Mouse (Mus musculus): ENCODE data around the gene Nfkb2. TPM values are rescaled to one million over a fixed set of nuclear protein-coding genes. Genes with fewer than 3 reads are reported as not detected.

Nfkb2 gene
- total and polyA plus RNA-seq, 3 experiments: 27.2 to 43.0 TPM; not detected in 1

DNA sequence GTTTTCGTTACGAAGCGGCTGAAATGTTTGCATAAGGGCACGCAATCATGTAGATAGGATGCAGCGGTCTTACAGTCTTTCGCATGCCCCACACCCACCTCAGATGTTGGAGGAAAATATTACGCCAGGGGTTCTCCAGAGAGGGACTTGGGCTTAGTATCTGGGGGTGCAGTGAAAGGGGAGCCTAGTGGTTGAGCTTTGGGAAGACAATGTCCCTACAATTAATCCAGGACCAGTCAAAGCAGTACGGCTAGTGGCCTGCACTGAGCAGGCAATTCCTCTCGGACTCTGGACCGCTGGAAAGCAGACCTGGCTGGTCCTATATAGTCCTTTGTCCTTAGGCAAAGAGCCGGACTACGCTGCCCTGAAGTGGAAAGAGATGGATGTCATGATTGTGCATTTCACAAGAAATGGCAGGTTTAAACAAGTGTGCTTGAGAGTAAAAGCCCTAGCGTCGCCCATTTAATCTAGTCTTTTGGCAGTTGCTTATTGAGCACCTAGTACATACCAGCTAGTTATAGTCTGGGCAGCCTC is 23.5 kb downstream of the Nfkb2 start:
- peak; percentile 20; the same call in 1 of the 2 replicates for TF ChIP-seq NRF1 (IDR thresholded peaks at IDR 0.05; ENCODE audit: insufficient read depth, low read depth, low read length, poor library complexity, severe bottlenecking)
- no peak for TF ChIP-seq MAFK (IDR thresholded peaks at IDR 0.05; ENCODE audit: borderline replicate concordance, low read depth, low read length)
- 0 out of 2 replicates have a peak, but pooled peaks have one; percentile 24 for TF ChIP-seq MAX (IDR thresholded peaks at IDR 0.05; ENCODE audit: low read length)
- no peak for TF ChIP-seq ZKSCAN1 (IDR thresholded peaks at IDR 0.05; ENCODE audit: low read depth, low read length)
- no peak for TF ChIP-seq ZNF384 (IDR thresholded peaks at IDR 0.05; ENCODE audit: low read depth, low read length)
- no peak for TF ChIP-seq GABPA (IDR thresholded peaks at IDR 0.05; ENCODE audit: low read depth, low read length)
- TF ChIP-seq GATA1 (IDR thresholded peaks at IDR 0.05; ENCODE audit: low read depth, low read length): no peak
- H3K4me1 ChIP-seq (ENCODE audit: control insufficient read depth in 1 of 2, insufficient read depth in 2 of 2, low read length in 2 of 2): peaks cover 0 to 18% of the 10 kb centered on the region in 2 experiments; a peak in 2 of 4 replicates
- H3K36me3 ChIP-seq (ENCODE audit: control insufficient read depth in 1 of 2, insufficient read depth in 2 of 2, low read length in 2 of 2): peaks cover 0 to 5% of the 10 kb centered on the region in 2 experiments; a peak in 2 of 4 replicates
- H3K9me3 ChIP-seq (replicated peaks; ENCODE audit: insufficient read depth, low read length): no peaks in the 10 kb centered on the region
- H3K9ac ChIP-seq (ENCODE audit: control insufficient read depth, low read depth, low read length, poor library complexity, severe bottlenecking): peak overlapping the region; percentile 75
- peak overlapping the region; percentile 10 for H3K27ac ChIP-seq (ENCODE audit: control insufficient read depth, low read depth, low read length)
- H3K27me3 ChIP-seq (ENCODE audit: control insufficient read depth in 1 of 2, insufficient read depth in 2 of 2, low read length in 2 of 2): no peaks in the 10 kb centered on the region
- H3K79me2 ChIP-seq (ENCODE audit: control insufficient read depth, insufficient read depth, low read length, poor library complexity): peaks cover 2% of the 10 kb centered on the region; the same call in 1 of the 2 replicates
- peak overlapping the region; percentile 78 to 85 for H3K4me3 ChIP-seq (ENCODE audit: control insufficient read depth in 1 of 2, insufficient read depth in 1 of 2, low read depth in 2 of 2, low read length in 2 of 2)
- peak; percentile 69 for DNase-seq (ENCODE audit: low read depth, low spot score)

DNA sequence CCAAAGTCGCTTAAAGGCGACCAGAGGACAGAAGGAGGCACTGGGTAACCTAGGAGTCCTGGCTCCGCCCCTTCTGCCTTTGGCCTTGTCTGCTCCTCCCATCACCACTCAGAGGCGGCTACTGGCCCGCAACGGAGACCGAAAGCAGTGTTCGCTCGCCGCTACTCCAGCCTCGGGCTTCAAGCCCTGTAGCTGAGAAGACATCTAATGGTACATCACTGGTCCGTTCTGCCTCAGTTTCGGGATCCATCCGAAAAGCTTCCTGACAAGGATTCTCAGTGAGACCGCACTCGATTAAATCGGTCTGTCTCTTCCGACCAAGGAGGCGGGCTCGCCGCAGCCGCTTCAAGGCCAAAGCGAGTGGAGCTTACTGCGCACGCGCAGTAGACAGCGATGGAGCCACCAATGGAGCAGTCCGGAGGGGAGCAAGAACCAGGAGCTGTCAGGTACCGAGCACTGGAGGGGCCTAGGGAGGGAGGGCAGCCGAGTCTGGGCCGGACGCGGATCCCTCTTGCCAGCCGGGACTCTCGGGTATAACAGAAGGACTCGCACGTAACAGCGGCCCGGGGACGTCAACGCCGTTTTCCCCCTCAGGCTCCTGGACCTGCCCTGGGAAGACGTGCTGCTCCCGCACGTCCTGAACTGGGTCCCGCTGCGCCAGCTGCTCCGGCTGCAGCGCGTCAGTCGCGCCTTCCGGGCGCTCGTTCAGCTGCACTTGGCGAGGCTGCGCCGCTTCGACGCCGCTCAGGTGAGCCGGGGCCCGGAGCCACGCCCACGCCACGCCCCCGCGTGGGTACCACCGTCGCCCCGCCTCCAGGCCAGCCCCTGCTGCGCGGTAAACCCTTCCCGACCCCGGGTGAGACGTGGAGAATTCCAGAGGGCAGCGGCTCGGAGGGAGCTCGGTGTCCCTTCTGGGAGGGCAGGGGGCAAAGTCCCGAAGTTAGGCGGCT is 24.2 kb downstream of the Nfkb2 start, which contains the start of gene Fbxl15:
Gene Fbxl15, plus strand, starts transcription at position 104 of the 950 bp plus-strand sequence.
- Histone ChIP-seq H3K4me1 (ENCODE audit: control insufficient read depth in 1 of 2, insufficient read depth in 2 of 2, low read length in 2 of 2) (peaks cover 0 to 18% of the 10 kb centered on the region in 2 experiments; a peak in 2 of 4 replicates), H3K27ac (ENCODE audit: control insufficient read depth, low read depth, low read length) (peak within 1 kb of the TSS; percentile 85), H3K36me3 (ENCODE audit: control insufficient read depth in 1 of 2, insufficient read depth in 2 of 2, low read length in 2 of 2) (peaks cover 0 to 5% of the 10 kb centered on the region in 2 experiments; a peak in 2 of 4 replicates), H3K27me3 (ENCODE audit: control insufficient read depth in 1 of 2, insufficient read depth in 2 of 2, low read length in 2 of 2) (no peaks in the 10 kb centered on the region), H3K79me2 (ENCODE audit: control insufficient read depth, insufficient read depth, low read length, poor library complexity) (peaks cover 2% of the 10 kb centered on the region; the same call in 1 of the 2 replicates), H3K4me3 (ENCODE audit: control insufficient read depth in 1 of 2, insufficient read depth in 1 of 2, low read depth in 2 of 2, low read length in 2 of 2) (peak within 1 kb of the TSS; percentile 78 to 85), H3K9ac (ENCODE audit: control insufficient read depth, low read depth, low read length, poor library complexity, severe bottlenecking) (peak within 1 kb of the TSS; percentile 75), H3K9me3 (replicated peaks; ENCODE audit: insufficient read depth, low read length) (no peaks in the 10 kb centered on the region)
- DNase-seq (ENCODE audit: low read depth, low spot score): peak; percentile 99
- TF ChIP-seq TBP (IDR thresholded peaks at IDR 0.05; ENCODE audit: low read depth, low read length): peak; percentile 88
- TF ChIP-seq E2F4 (IDR thresholded peaks at IDR 0.05; ENCODE audit: borderline replicate concordance, low read depth, low read length): peak; percentile 74; the same call in 1 of the 2 replicates
- TF ChIP-seq SIN3A (IDR thresholded peaks at IDR 0.05; ENCODE audit: low read length): peak; percentile 98
- TF ChIP-seq ZMIZ1 (IDR thresholded peaks at IDR 0.05; ENCODE audit: low read depth, low read length): peak; percentile 94
- peak; percentile 50; the same call in 1 of the 2 replicates for TF ChIP-seq USF1 (IDR thresholded peaks at IDR 0.05; ENCODE audit: low read depth, low read length)
- TF ChIP-seq ETS1 (IDR thresholded peaks at IDR 0.05; ENCODE audit: low read depth, low read length): peak; percentile 30; the same call in 1 of the 2 replicates
- TF ChIP-seq POLR2AphosphoS2 (IDR thresholded peaks at IDR 0.05; ENCODE audit: low read length): peak; percentile 95
- peak; percentile 65 for TF ChIP-seq ELF1 (IDR thresholded peaks at IDR 0.05; ENCODE audit: low read depth, low read length)
- TF ChIP-seq MAX (IDR thresholded peaks at IDR 0.05; ENCODE audit: low read length): peak; percentile 43; the same call in 1 of the 2 replicates
- TF ChIP-seq KAT2A (conservative IDR thresholded peaks at IDR 0.05; ENCODE audit: low read depth, low read length): peak; percentile 81; the same call in 1 of the 2 replicates
- peak; percentile 95 for TF ChIP-seq NELFE (IDR thresholded peaks at IDR 0.05; ENCODE audit: low read depth, low read length)
- no peak for TF ChIP-seq ZC3H11A (IDR thresholded peaks at IDR 0.05; ENCODE audit: low read depth, low read length)
- no peak for TF ChIP-seq MYB (IDR thresholded peaks at IDR 0.05; ENCODE audit: low read depth, low read length)
- peak; percentile 90 for TF ChIP-seq MAZ (IDR thresholded peaks at IDR 0.05; ENCODE audit: low read depth, low read length)
- TF ChIP-seq HCFC1 (IDR thresholded peaks at IDR 0.05; ENCODE audit: low read depth, low read length): peak; percentile 97
- no peak for TF ChIP-seq ZNF384 (IDR thresholded peaks at IDR 0.05; ENCODE audit: low read depth, low read length)
- 0 out of 2 replicates have a peak, but pooled peaks have one; percentile 50 for TF ChIP-seq GATA1 (IDR thresholded peaks at IDR 0.05; ENCODE audit: low read depth, low read length)
- peak; percentile 73; the same call in 1 of the 2 replicates for TF ChIP-seq TCF12 (IDR thresholded peaks at IDR 0.05; ENCODE audit: low read depth, low read length)
- peak; percentile 77; the same call in 1 of the 2 replicates for TF ChIP-seq POLR2AphosphoS5 (IDR thresholded peaks at IDR 0.05; ENCODE audit: borderline replicate concordance, low read depth, low read length)
- no peak for TF ChIP-seq JUND (IDR thresholded peaks at IDR 0.05; ENCODE audit: low read depth, low read length)
- TF ChIP-seq NRF1 (IDR thresholded peaks at IDR 0.05; ENCODE audit: insufficient read depth, low read depth, low read length, poor library complexity, severe bottlenecking): peak; percentile 83
- TF ChIP-seq POLR2A (IDR thresholded peaks at IDR 0.05; ENCODE audit: control insufficient read depth in 1 of 2, insufficient read depth in 1 of 2, low read depth in 1 of 2, low read length in 2 of 2, poor library complexity in 1 of 2): peak; percentile 87 to 97
- peak; percentile 88 for TF ChIP-seq MXI1 (IDR thresholded peaks at IDR 0.05; ENCODE audit: low read depth, low read length)
- no peak; the same call in 1 of the 2 replicates for TF ChIP-seq RCOR1 (IDR thresholded peaks at IDR 0.05; ENCODE audit: low read depth, low read length)

Data from MEL (cell line).